In the genomic region with DNA sequence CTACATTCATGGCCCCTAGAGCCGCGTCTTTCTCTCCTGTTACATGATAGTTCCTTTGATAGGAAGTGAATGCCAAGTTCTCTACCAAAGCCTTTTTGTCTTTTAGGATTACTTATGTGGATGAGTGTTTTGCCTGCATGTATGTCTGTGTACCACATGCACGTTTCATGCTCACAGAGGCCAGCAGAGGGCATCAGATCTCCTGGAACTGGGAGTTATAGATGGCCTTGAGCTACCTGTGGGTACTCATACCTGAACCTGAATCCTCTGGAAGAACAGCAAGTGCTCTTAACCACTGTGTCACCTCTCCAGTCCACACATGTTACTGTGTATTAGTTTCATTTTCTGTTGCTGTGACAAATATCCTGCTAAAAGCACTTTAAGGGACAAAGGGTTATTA, we compare ENCODE assay signal across 9 mouse cellular contexts. TPM values are rescaled to one million over a fixed set of nuclear protein-coding genes. Genes with fewer than 3 reads are reported as not detected.
DNase-seq lines count a peak whose midpoint lies in the region; ATAC-seq and TF ChIP-seq lines count a peak whose summit lies in the region.
"Had no signal": no experiment of that assay in that cellular context is flagged by ENCODE, and none has a peak within 500 bp of the region (broad histone marks: within the 10 kb centered on the region; RNA-seq: fewer than 3 reads in every experiment).

No protein-coding gene starts in this region.

- H3K27me3 ChIP-seq in liver, adult 2 months (ENCODE audit: control insufficient read depth, insufficient read depth, low read length), result peaks cover 7% of the 10 kb centered on the region
- H3K27me3 ChIP-seq in liver, embryonic 12.5 days (replicated peaks), result peaks cover 6% of the 10 kb centered on the region; the same call in 1 of the 2 replicates
- H3K27me3 ChIP-seq: hindbrain, embryonic 15.5 days had no signal

- peaks cover 4% of the 10 kb centered on the region; the same call in 1 of the 2 replicates for H3K4me1 ChIP-seq in liver, adult 2 months (ENCODE audit: control insufficient read depth, insufficient read depth, low read length)
- peaks cover 25% of the 10 kb centered on the region for H3K4me1 ChIP-seq in liver, embryonic 12.5 days

- H3K4me2 ChIP-seq in liver, embryonic 12.5 days, result no peak overlapping the region
- H3K4me2 ChIP-seq: hindbrain, embryonic 15.5 days had no signal

- no peak for TF ChIP-seq POLR2A in liver, adult 2 months (IDR thresholded peaks at IDR 0.05; ENCODE audit: extremely low read depth, insufficient read depth, low read length)

- TF ChIP-seq CTCF in liver, adult 2 months (IDR thresholded peaks at IDR 0.05; ENCODE audit: low read depth, low read length), result peak; percentile 52; the same call in 1 of the 2 replicates

- peak; percentile 73 for DNase-seq in cerebellum, postnatal 10 days
- no peak for DNase-seq in cerebellum, adult 9-11 months
- peak; percentile 61 for DNase-seq in liver, adult 2 months (ENCODE audit: extremely low read depth, low read depth, low spot score)
- DNase-seq in embryo, embryonic 11 days, result peak; percentile 51
- DNase-seq in lung, postnatal 14 days, result peak; percentile 71
- peak; percentile 36 for DNase-seq in yolk sac, embryonic 10.5 days (ENCODE audit: low spot score)
- no peak for DNase-seq in ovary, adult 18-20 months (ENCODE audit: low spot score)

- no peak overlapping the region for H3K27ac ChIP-seq in liver, adult 2 months (replicated peaks; ENCODE audit: insufficient read depth, low read depth, low read length)
- no peak overlapping the region for H3K27ac ChIP-seq in liver, embryonic 12.5 days
- H3K27ac ChIP-seq: hindbrain, embryonic 15.5 days had no signal

- peaks cover 5% of the 10 kb centered on the region for H3K9me3 ChIP-seq in liver, embryonic 12.5 days (replicated peaks)
- H3K9me3 ChIP-seq: hindbrain, embryonic 15.5 days had no signal

- peaks cover 26% of the 10 kb centered on the region for H3K36me3 ChIP-seq in liver, adult 2 months (ENCODE audit: control insufficient read depth, insufficient read depth, low read length)
- peaks cover 75% of the 10 kb centered on the region for H3K36me3 ChIP-seq in liver, embryonic 12.5 days

- no peaks in the 10 kb centered on the region for H3K79me2 ChIP-seq in liver, adult 2 months (ENCODE audit: control insufficient read depth, insufficient read depth, low read length)

- H3K9ac ChIP-seq in liver, adult 2 months (ENCODE audit: low read depth, low read length), result no peak overlapping the region
- no peak overlapping the region for H3K9ac ChIP-seq in liver, embryonic 12.5 days
- H3K9ac ChIP-seq: hindbrain, embryonic 15.5 days had no signal

- no peak for ATAC-seq in liver, embryonic 12.5 days

- no peak overlapping the region for H3K4me3 ChIP-seq in liver, adult 2 months (ENCODE audit: insufficient read depth, low read depth, low read length)
- no peak overlapping the region for H3K4me3 ChIP-seq in liver, embryonic 12.5 days
- H3K4me3 ChIP-seq: hindbrain, embryonic 15.5 days had no signal

- 70% methylated on average over 3 of the region's 3 CpGs for WGBS in liver, adult 2 months
- WGBS in liver, embryonic 12.5 days (ENCODE audit: insufficient replicate concordance), result 63% methylated on average over 3 of the region's 3 CpGs

RNA-seq across cellular contexts. Expression of gene Abcg4, which starts 4.1 kb away (rescaled TPM):
- not detected in 2 replicates for total RNA-seq in liver, adult 2 months (2014; rRNA removed)
- polyA plus RNA-seq in liver, adult 2 months (2012; rRNA removed), result 0.11 TPM in 1 of 2 replicates, not detected in the other
- polyA plus RNA-seq in liver, embryonic 12.5 days (2016; fragmentation: Nextera tagmentation; extraction: Ambion mirVana), result 20.1 and 21.7 TPM in 2 replicates

RNA-seq across cellular contexts. Expression of gene Hinfp, which starts 13.0 kb away (rescaled TPM):
- 7.4 and 7.6 TPM in 2 replicates for total RNA-seq in liver, adult 2 months (2014; rRNA removed)
- 10.6 and 16.9 TPM in 2 replicates for polyA plus RNA-seq in liver, adult 2 months (2012; rRNA removed)
- polyA plus RNA-seq in liver, embryonic 12.5 days (2016; fragmentation: Nextera tagmentation; extraction: Ambion mirVana), result 16.2 and 17.2 TPM in 2 replicates

RNA-seq across cellular contexts. Expression of gene Nlrx1, which starts 24.1 kb away (rescaled TPM):
- total RNA-seq in liver, adult 2 months (2014; rRNA removed), result 3.5 and 5.6 TPM in 2 replicates
- polyA plus RNA-seq in liver, adult 2 months (2012; rRNA removed), result 8.6 and 10.0 TPM in 2 replicates
- 3.6 and 4.0 TPM in 2 replicates for polyA plus RNA-seq in liver, embryonic 12.5 days (2016; fragmentation: Nextera tagmentation; extraction: Ambion mirVana)

RNA-seq across cellular contexts. Expression of gene C2cd2l, which starts 27.6 kb away (rescaled TPM):
- 5.2 and 7.9 TPM in 2 replicates for total RNA-seq in liver, adult 2 months (2014; rRNA removed)
- 60.1 and 60.9 TPM in 2 replicates for polyA plus RNA-seq in liver, adult 2 months (2012; rRNA removed)
- polyA plus RNA-seq in liver, embryonic 12.5 days (2016; fragmentation: Nextera tagmentation; extraction: Ambion mirVana), result 12.3 and 13.0 TPM in 2 replicates

RNA-seq across cellular contexts. Expression of gene Dpagt1, which starts 33.3 kb away (rescaled TPM):
- total RNA-seq in liver, adult 2 months (2014; rRNA removed), result 8.7 and 13.1 TPM in 2 replicates
- 57.4 and 71.7 TPM in 2 replicates for polyA plus RNA-seq in liver, adult 2 months (2012; rRNA removed)
- polyA plus RNA-seq in liver, embryonic 12.5 days (2016; fragmentation: Nextera tagmentation; extraction: Ambion mirVana), result 21.9 and 24.0 TPM in 2 replicates

Comparison
In these comparisons a context has a peak if more than half of its experiments do, and no peak if none do; other contexts are left out.
1. DNase-seq: peak in cerebellum, postnatal 10 days (2 of 2), liver, adult 2 months (single experiment), embryo, embryonic 11 days (single experiment), lung, postnatal 14 days (single experiment) and yolk sac, embryonic 10.5 days (single experiment); none in cerebellum, adult 9-11 months (single experiment) and ovary, adult 18-20 months (single experiment).
2. RNA of gene Abcg4, which starts 4.1 kb away (polyA plus RNA-seq): 20.1 to 21.7 TPM in liver, embryonic 12.5 days; 0.11 TPM in liver, adult 2 months; every median in the first group is over 10 times any median in the second.